Mouse (Mus musculus) 3134 (cell line): ENCODE results near the gene B9d1.

Source experiments
- DNase-seq: peaks from one replicate; pipeline ENCODE4 v3.0.0-alpha.2; 2011; ENCODE audit warnings: low spot score; ENCODE audit not compliant: insufficient read length; ENCODE audit errors: extremely low read depth

Gene B9d1

DNA sequence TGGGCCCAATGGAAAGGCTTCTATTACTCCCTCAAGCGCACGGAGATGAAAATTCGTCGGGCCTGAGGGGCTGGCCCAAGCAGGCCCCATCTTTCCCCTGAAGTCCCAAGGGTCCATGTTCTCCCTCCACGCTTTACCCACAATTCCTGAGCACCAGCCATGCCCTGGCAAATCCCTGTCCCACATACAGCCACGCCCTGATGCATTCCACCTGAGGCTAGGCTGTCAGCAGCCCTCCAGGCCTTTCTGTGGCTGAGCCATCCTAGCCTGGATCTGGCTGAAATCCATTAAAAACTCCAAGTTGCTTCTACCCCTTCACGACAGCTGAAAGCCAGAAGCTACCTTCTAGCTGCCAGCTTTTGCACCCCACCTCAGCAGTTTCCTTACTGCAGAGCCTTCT lies 17.0 kb upstream of the B9d1 start:
- DNase-seq, result peak; percentile 43

DNA sequence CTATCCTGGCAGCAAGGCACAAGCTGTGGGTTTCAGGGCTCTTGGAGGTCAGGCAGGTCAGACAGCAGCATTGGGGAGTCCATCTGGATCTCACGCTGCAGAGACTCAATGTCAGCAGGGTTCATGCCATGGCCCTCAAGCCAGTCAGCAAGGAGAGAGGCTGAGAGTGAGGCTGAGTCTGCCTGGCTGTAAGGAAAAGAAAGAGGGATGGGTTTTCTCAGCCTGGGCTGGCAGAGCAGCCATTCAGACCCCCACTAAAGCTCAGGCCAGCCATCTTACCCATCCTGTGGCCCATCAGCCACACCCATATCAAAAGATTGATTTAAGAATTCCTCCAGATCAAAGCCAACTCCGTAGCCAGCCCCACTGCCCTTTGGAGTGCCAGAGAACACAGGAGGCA lies 15.9 kb upstream of the B9d1 start:
- no peak for DNase-seq

DNA sequence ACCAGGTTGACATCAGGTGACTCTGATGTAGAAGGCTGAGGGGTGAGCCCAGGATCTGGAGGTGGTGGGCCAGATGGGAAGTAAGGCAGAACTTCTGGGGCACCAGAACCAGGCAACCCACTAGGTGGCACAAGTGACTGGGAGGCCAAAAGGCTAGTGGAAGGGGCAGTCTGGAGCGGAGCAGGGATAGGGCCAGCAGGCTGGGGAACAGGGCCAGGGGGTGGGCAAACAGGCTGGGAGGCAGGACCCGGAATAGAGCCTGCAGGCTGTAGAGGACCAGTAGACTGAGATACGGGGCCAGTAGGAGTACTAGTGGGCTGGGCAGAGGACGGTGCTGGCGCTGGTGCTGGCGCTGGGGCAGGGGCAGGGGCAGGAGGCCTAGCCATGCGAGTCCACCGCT lies 15.1 kb upstream of the B9d1 start:
- no peak for DNase-seq

DNA sequence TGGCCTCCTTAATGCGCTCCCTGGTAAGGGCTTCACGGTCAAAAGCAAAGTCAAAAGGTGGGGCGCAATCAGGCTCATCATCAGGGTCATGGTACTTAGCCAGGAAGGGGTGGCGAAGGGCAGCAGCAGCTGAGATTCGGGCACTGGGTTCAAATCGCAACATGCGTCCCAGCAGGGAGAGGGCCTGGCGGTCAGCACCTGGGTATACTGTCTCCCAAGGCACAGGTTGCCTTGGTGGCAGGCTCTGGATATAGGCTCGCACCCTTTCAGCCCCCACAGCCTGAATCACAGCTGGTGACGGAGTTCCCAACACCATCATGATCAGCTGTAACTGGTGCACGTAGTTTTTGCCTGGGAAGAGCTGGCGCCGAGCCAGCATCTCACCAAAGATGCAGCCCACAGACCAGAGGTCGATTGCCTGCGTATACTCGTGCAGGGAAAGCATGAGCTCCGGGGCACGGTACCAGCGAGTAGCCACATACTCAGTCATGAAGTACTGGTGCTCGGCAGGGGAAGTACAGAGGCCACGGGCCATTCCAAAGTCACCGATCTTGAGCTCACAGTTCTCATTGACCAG lies 13.9 kb upstream of the B9d1 start:
- DNase-seq, result no peak

DNA sequence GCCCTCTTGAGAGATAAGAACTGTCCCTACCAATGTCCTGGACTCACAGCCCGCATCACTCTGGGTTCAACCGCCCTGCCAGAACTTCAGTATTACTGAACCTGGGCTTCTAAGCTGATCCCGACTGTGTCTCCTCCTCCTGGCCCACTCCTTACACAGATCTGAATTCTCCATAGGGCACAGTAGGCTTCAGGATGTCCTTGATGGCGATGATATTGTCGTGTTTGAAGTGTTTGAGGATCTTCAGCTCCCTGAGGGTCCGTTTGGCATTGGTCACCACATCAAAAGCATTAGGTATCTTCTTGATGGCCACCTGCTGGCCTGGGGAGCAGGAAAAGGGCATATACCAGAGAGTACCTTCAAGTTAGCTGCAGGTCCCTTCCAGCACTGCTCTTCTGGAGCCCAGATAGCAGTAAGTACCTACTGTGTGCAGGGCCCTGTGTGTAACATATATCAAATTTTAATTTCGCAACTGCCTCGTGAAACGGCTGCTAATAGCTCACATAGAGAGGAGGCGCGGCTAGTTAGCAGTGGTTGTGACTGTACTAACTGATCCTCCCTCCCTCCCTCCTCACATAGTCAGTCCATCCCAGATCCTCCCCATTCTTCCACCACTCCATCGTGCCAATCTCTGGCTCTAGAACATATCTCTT lies 12.1 kb upstream of the B9d1 start:
- no peak for DNase-seq

DNA sequence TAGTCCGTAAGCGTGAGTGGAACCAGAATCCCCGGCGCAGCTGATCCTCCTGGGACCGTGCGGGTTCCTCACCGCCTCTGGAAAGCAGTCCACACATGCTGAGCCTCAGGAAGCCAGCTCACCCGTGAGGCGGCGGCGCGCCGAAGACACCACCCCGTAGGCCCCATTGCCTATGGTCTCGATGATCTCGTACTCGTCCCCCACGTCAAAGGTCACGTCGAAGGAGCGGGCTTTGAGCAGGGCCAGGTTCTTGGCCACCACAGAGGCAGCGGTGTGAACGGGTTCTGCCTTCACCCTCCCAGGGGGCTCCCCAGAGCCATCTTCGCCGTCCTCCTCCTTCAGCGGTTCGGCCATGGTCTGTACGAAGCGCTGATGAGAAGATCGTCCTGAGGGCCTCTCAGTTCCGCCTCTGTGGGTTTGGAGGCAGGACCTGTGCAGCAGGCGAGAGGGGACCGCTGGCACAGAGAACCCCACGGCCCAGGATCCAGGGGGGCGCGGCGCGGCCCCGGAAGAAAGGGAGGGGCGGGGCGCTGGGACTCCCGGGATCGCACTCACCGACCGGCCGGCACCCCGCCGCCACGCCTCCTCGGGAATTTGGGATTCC lies 11.3 kb upstream of the B9d1 start:
- DNase-seq, result no peak

DNA sequence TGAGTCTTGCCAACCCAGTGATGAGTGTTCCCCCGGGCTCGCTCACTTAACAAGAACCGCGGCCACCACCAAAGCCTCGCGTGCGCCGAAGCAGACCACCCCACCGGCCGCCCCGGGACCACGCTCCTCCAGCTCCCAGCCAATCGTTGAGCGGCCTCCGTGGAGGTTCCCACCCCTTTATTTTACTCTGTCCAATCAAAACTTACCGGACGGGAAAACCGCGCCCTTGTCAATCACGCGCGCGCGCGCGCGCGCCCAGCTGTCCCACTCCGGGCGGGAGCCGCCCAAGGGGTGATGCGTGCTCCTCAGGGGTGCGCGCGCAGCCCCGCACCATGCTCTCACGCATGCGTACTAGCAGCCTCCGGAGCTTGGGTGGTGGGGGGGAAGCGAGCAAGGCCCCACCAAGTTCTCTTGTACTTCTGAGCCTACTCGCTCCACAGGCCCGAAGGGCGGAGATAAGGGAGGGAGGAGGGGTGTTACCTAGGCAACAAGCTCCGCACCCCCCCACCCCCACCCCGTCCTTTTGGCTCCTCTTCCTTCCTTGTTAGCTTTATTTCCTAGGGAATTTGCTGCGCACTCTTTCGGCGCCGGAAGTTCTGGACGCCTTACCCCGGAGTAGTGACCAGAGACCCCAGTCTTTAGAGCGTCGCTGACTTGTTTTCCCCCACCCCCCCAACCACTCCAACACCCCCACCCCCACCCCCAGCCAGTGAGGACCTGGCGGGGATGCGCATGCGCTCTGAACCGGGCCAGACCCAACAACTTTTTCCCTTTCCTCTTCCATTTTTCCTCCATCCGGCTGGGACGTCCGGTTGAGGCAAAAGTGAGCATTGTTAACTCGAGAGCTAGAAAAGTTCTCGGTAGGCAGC lies 10.6 kb upstream of the B9d1 start, which contains the start of gene Mapk7:
TSS of gene Mapk7 (minus strand) at position 278 of the 869 bp plus-strand sequence.
- peak; percentile 100 for DNase-seq

DNA sequence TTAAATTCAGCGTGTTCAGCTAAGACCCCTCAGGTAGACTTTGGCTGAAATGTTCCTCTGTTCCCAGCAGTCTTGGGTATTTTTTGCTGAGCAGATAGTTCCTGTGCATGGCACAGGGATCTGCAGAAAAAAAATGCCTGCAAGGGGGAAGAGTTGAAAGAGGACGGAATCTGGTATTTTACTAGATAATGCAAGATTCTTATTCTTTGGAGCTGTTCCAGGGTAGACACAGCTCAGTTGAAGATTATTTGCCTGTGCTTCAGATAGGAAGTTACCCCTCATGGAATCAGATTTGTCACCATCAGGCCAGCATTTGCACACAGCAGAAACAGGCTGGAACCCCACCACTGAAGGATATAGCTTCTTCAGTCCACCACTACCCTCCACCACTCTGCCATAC lies 9.4 kb upstream of the B9d1 start:
- no peak for DNase-seq

DNA sequence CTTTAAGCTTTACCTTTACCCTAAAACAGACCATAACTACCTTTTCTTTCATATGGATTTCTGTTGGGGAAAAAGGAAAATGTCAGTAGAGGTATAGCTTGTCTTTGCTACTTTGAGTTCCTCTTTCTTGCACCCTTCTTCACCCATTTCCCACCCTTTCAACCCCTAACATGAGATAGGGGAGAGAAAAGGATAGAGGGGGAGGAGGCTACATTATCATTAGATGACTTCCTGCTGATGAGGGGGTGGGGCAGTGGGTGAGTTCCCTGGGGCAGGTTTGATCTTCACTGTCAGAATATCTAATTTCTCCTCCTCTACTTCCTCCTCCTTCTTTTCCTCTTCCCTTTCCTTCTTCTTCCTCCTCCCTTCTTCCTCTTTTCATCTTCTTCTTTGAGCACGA lies 7.5 kb upstream of the B9d1 start:
- DNase-seq, result no peak

DNA sequence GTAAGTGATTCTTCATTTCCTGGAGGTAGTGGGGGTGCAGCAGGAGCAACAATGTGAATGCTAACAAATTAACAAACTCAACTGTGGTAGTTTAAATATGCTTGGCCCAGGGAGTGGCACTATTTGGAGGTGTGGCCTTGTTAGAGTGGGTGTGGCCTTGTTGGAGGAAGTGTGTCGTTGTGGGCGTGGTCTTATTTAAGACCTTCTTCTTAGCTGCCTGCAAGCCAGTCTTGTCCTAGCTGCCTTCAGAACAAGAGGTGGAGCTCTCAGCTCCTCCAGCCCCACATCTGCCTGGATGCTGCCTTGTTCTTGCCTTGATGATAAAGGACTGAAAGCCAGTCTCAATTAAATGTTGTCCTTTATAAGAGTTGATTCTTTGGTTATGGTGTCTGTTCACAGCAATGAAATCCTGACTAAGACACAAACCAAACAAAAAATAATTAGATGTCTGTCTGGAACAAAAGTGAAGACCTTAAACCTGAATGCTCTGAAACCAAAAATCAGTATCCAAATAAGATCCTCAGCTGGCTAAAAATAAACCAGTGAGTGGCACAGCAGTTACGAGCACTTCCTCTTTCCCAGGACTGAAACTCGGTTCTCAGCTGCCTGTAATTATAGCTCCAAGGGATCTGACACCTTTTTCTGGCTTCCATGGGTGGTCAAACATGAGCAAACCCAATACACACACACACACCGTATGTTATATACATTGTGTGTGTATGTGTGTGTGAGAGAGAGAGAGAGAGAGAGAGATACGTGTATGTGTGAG lies 6.0 kb upstream of the B9d1 start:
- no peak for DNase-seq

DNA sequence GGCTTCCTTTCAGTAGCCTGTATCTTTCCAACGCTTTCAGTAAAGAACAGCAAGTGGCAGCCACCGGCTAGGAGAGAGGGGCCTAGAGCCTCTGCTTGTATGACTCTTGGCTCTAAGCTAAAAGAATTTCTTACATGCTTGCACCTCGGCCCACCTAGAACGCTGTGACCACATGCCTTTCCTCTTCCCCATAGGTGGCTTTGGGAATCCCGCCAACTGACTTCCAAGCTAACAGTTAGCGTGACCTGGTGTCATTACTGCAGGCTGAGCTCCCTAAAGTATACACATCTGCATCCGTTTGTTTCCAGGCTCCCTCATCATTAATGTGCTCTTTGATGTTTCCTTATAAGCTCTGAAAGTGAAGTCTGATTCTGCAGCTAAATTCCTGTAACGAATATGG lies 1.0 kb upstream of the B9d1 start:
- DNase-seq, result no peak

DNA sequence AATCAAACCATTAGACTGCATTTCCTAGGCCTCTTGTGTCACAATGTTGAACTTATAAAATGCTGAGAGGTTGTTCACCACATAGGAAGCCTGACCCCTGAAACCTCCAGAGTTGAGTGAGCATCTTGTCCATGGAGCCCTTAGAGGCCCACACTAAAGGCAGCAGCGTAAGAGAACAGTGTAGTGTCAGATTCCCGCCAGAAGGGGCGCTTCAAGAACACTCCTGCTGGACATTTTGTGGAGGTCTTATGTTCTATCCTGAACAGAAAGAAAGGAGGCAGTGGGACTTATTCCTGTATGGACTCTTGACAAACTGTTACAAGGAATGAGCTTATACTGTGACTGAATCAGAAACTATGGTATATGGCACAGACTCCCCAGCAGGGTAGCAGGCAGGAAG lies 10.0 kb downstream of the B9d1 start:
- no peak for DNase-seq

DNA sequence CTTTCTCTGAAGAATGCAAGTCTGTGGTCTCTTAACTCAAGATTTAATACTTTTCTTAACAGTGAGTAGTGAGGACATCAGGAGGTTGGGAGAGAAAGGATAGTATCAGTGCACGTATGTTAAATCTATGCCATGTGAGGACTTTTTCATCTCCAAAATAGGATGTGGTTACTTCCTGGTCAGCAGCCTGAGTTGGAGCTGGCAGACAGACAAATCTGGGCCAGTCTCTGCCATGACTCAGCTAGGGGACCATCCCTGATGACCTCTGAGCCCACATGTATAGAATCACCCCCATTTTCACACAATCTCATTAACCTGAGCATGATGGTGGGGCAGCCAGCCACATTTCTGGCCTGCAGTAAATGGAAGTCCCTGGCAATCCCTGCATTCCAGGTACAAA lies 13.0 kb downstream of the B9d1 start:
- peak; percentile 33 for DNase-seq

DNA sequence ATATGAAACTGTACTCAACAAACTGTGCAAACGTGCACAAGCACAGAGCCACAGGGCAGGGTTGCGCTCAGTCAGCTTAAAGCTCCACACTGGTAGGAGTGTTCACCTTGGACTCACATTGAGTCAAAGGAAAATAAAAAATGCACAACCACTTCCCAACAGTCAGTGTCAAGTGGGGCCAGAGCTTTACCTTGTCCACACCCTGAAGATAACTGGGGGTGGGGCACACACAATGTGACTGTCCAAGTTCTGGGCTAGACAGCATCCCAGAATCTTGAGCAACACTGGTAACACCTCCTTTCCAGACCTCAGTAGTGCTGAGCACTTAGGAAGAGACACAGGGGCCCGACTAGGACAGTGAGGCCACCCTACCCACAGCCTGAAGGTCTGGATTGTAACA lies 13.9 kb downstream of the B9d1 start:
- DNase-seq, result no peak

DNA sequence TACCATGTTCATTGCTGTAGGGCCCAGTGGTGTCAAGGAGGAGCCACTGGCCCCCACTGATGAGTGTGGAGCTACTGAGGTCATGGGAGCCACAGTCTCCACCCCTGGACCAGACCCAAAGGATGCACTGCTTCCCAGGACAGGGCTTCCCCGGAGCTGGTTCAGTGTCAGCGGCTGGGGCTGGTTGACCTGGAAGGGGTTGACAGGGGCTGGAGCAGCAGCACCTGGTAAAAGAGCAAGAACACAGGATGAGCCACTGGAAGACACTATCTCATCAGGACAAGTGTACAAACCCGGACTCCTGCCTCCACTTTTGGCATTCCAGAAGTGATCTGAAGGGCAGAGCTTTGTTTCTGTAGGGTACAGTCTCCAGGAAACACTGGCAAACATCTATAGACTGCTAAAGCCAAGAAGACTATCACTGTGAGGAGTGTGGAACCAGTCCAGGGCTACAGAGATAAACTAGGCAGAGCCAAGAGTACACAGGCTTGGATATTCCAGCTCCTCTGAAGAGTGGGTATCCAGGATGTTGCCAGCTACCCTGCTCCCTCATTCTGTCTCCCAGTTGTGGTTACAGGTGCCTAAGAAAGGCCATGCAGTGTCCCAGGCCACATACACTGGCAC lies 14.7 kb downstream of the B9d1 start:
- no peak for DNase-seq

DNA sequence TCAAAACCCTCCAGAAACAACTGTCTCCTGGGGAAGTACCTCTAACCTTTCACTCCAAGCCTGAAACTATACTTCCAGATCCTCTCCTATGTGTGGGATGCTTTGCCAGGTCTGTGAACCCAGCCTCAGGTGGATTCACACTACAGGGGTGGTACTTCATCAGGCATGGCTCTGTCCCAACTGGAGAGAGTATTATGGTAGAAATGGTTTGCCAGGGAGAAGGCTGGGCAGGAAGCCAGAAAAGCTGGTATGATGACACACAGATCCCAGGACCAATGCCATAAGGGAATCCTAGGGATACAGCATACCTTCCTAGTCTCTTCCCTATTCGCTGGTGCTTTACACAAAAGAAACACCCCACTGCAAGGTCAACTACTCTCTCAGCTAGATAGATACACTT lies 21.9 kb downstream of the B9d1 start:
- DNase-seq, result no peak

DNA sequence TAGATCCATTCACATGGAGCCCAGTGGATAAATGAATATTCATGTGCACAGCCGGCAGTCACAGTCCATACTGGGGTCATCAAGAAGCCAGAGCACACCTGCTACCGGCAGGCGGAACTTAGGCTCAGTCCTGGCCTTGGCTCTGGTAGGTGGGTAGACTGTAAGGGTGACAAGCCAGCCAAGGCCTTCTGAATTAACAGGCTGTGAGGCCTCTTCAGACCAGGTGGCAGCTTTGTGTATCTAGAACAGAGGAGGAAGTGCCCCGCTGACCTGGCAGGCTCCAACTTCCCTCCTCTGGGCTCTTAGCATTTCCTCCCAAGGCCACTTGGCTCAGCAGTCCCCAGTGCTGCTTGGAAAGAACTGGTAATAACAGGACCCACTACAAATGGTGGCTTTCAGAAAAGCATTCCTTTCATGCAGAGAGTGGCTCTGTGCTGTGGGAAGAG lies 24.3 kb downstream of the B9d1 start:
- no peak for DNase-seq

DNA sequence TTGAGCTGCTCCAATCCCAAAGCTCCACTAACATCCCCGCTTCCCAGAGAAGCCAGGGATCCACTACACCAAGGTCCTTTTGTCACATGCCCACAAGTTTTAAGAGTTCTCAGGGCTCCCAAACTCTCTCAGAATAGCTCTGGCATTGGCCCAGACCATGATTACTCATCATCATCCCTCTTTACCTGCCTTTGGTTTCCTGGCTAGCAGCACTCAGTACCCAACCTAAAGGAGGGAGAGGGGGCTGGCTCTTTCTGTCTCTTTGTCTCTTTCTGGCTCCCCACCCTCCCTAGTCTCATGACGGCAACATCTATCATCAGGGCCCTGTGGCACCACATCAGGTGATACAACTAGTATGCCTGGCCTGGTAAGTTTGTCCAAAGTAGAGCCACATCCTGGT lies 27.9 kb downstream of the B9d1 start:
- DNase-seq, result no peak

DNA sequence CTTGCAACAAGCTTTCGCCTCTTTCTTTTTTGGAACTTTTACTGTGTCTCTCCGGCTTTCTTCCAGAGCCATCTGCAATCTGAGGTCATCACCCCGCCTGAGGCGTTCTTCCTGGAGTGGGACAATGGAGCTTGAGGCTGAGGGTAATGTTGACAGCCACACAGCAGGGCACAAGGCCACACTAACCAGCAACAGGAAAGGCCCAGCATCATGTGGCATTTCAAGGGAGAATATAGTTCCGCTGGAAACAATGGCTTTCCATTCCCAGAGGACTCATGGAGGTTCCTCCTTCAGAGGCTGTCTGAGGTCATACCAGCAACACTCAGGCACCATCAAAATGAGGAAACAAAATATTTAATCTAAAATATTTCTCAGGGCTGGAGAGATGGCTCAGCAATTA lies 28.6 kb downstream of the B9d1 start:
- DNase-seq, result no peak

DNA sequence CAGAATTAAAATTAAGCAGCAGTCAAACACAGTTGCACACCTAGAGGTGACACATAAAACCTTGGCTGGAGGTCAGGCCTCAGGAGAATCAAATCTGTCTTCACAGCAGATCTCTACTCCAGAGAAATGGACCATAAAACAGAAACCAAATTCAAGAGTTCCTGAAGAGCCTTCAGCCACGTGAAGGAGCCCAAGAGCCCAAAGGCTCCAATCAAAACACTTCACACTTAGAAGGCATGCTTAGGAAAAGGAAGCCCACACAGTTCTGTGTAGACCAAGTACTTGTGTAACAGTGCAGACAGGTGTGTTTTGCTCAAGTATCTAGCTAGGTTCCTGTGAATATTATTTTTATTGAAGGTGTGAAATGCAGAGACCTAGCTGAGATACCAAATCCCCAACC lies 30.6 kb downstream of the B9d1 start:
- no peak for DNase-seq
